Mouse (Mus musculus) lung, postnatal 0 days (tissue): ENCODE results near the gene Rps25.

Source experiments
- CTCF ChIP-seq: IDR thresholded peaks from 2 replicates; pipeline ENCODE4 v1.5.1; 2016; ENCODE audit warnings: antibody characterized with exemption, mild to moderate bottlenecking
- EP300 ChIP-seq: IDR thresholded peaks from 2 replicates; pipeline ENCODE4 v1.6.1; 2016; ENCODE audit warnings: antibody characterized with exemption, mild to moderate bottlenecking, control low read depth

- no peak for TF ChIP-seq CTCF
- TF ChIP-seq EP300, result no peak
Measured at GRCm38 (mm10) chr9:44384596-44384995, 22.3 kb upstream of the Rps25 start.
